Mouse (Mus musculus) stomach, embryonic 15.5 days (tissue): ENCODE results near the gene Hic1. TPM values are rescaled to one million over a fixed set of nuclear protein-coding genes. Genes with fewer than 3 reads are reported as not detected.
A peak's percentile ranks its signal among the peaks of the same experiment; 100 is the strongest.

Source experiments
- ATAC-seq: fragments of 200-750 bp; cut with Nextera tagmentation; 2 replicates; pipeline ENCODE4 v1.8.0; 2017; ENCODE audit warnings: low read depth, moderate number of reproducible peaks, moderate TSS enrichment; ENCODE audit not compliant: insufficient read depth, low FRiP score
- H3K27ac ChIP-seq: fragments of 300-500 bp; sonication (generic); 2 replicates; pipeline ENCODE4 v1.5.1; 2015; ENCODE audit warnings: mild to moderate bottlenecking, inconsistent platforms
- H3K27me3 ChIP-seq: fragments of 300-500 bp; sonication (generic); replicated peaks from 2 replicates; pipeline ENCODE4 v1.6.1; 2015; ENCODE audit warnings: inconsistent platforms
- H3K36me3 ChIP-seq: fragments of 300-500 bp; sonication (generic); 2 replicates; pipeline ENCODE4 v1.6.1; 2015; ENCODE audit warnings: inconsistent platforms
- H3K4me1 ChIP-seq: fragments of 300-500 bp; sonication (generic); 2 replicates; pipeline ENCODE4 v1.6.1; 2015; ENCODE audit warnings: inconsistent platforms
- H3K4me2 ChIP-seq: fragments of 300-500 bp; sonication (generic); 2 replicates; pipeline ENCODE4 v1.6.1; 2015; ENCODE audit warnings: mild to moderate bottlenecking, inconsistent platforms
- H3K4me3 ChIP-seq: fragments of 300-500 bp; sonication (generic); replicated peaks from 2 replicates; pipeline ENCODE4 v1.5.1; 2015; ENCODE audit warnings: inconsistent platforms
- H3K9ac ChIP-seq: fragments of 300-500 bp; sonication (generic); 2 replicates; pipeline ENCODE4 v1.6.1; 2015; ENCODE audit warnings: inconsistent platforms
- H3K9me3 ChIP-seq: fragments of 300-500 bp; sonication (generic); 2 replicates; pipeline ENCODE4 v1.6.1; 2016; ENCODE audit warnings: inconsistent platforms
- WGBS: fragments of 180-500 bp; shearing (Covaris S2); methylation state at CpG from one replicate; pipeline ENCODE4 v1.1.7; 2015; 5-methylcytosine and 5-hydroxymethylcytosine counted together
- polyA plus RNA-seq: library from polyadenylated mRNA; unstranded; fragments of >200 nt; fragmentation: Nextera tagmentation; extraction: Ambion mirVana; gene quantifications from 2 replicates; pipeline ENCODE4 v1.2.1, GENCODE M21; 2015

Gene Hic1
- polyA plus RNA-seq, 1 experiment from 2014 or later, result 25.3 TPM

DNA sequence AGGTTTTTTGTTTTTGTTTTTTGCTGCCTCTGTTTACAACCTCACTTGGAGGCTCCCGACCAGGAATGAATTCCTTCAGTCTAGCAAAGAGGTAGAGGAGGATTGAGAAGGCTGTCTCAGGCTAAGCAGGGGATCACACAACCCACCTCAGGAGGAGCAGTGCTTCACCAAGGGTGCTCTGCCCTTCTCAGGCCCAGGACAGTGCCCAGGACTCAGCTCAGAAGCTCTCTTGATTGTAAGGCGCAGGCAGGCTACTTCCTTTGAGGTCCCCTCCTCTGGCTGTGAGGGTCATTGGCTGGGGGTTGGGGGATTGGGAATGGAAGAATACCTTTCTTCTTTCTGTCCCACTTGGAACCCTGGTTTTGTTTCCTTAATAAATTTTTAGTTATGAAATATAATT is 5.3 kb downstream of the Hic1 start:
- peaks cover 20% of the 10 kb centered on the region; the same call in 1 of the 2 replicates for H3K36me3 ChIP-seq
- H3K9me3 ChIP-seq, result no peaks in the 10 kb centered on the region
- H3K27me3 ChIP-seq, result peaks cover 29% of the 10 kb centered on the region
- peak overlapping the region; percentile 7; the same call in 1 of the 2 replicates for H3K9ac ChIP-seq
- 67% methylated on average over 2 of the region's 2 CpGs for WGBS
- H3K27ac ChIP-seq, result peak overlapping the region; percentile 91
- peaks cover 72% of the 10 kb centered on the region for H3K4me1 ChIP-seq
- H3K4me2 ChIP-seq, result peak overlapping the region; percentile 85
- ATAC-seq, result no peak
- H3K4me3 ChIP-seq, result no peak overlapping the region; the same call in 1 of the 2 replicates

DNA sequence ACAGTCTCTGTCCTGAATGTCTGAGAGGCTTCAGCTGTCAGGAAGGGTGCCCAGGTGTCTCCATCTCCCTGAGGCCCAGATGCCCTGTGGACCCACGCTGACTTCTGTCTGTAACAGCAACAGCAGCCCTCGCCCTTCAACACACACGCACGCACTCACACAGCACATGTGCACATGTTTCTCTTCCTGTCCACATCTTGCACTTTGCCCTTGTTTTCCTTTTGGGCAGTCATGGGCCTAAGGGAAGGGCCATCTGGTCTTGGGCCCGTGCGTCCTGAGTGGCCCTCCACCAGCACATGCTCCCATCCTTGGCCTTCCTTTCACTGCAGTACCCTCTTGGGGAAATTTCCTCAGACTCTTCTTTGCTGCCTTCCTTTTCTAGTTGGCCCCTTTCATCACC is 5.9 kb downstream of the Hic1 start:
- H3K4me1 ChIP-seq, result peaks cover 74% of the 10 kb centered on the region
- ATAC-seq, result no peak
- peaks cover 20% of the 10 kb centered on the region; the same call in 1 of the 2 replicates for H3K36me3 ChIP-seq
- H3K4me2 ChIP-seq, result peak overlapping the region; percentile 85
- peaks cover 26% of the 10 kb centered on the region for H3K27me3 ChIP-seq
- H3K4me3 ChIP-seq, result no peak overlapping the region
- H3K9me3 ChIP-seq, result no peaks in the 10 kb centered on the region
- peak overlapping the region; percentile 91 for H3K27ac ChIP-seq
- 65% methylated on average over 6 of the region's 6 CpGs for WGBS
- H3K9ac ChIP-seq, result no peak overlapping the region

DNA sequence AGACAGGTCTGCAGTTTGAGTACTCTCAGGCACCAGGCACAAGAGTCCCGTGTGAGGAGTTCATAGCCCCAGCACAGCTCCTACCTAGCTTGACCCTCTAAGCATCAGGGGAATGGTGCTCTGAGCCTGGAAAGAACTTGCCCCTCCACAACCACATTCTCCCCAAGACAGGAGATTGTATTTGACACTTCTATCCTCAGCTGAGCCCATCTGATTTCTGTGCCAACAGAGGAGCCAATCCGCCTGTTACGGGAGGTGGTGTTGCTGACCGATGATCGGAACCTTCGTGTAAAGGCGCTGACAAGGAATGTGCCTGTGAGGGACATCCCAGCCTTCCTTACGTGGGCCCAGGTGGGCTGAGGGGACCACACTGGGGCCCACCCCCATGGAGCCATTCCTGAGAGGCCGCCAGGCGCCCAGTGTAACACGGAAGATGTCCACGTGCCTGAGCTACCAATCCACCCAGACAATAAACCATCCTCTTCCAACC is 6.7 kb downstream of the Hic1 start:
- peaks cover 19% of the 10 kb centered on the region for H3K27me3 ChIP-seq
- H3K36me3 ChIP-seq, result peaks cover 20% of the 10 kb centered on the region; the same call in 1 of the 2 replicates
- peak overlapping the region; percentile 85; the same call in 1 of the 2 replicates for H3K4me2 ChIP-seq
- peak overlapping the region; percentile 91 for H3K27ac ChIP-seq
- 77% methylated on average over 12 of the region's 12 CpGs for WGBS
- H3K9ac ChIP-seq, result no peak overlapping the region
- H3K4me3 ChIP-seq, result no peak overlapping the region
- H3K9me3 ChIP-seq, result no peaks in the 10 kb centered on the region
- no peak for ATAC-seq
- H3K4me1 ChIP-seq, result peaks cover 75% of the 10 kb centered on the region

DNA sequence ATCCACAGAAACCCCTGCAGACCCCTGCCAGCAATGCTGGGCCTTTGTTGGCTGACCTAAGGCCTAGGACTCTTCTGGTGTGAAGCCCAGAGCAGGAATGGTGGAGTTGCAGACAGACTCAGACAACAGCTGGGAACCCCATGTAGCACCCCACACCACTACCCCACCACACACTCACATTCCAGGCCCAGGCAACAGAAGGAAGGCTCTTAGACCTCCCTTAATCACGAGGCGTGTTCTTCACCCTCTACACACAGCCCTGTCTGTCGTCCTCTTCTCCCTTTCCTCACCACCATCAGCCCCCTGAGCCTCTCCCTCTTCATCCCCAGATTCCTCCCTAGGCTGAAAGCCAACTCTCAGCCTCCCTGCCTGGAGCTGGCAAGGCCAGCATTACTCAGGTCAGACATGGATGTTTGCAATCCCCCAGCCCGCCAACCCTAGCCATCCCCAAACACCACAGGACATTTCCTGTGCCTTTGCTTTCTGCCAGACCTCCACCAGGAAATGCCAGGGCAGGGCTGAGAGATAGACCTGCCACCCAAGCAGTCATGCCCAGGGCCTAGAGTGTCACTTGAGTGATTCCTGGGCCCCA is 7.8 kb downstream of the Hic1 start:
- Histone ChIP-seq H3K9ac (no peak overlapping the region), H3K27ac (peak overlapping the region; percentile 91), H3K4me2 (no peak overlapping the region), H3K9me3 (no peaks in the 10 kb centered on the region), H3K4me1 (peaks cover 78% of the 10 kb centered on the region), H3K36me3 (peaks cover 20% of the 10 kb centered on the region; the same call in 1 of the 2 replicates), H3K4me3 (no peak overlapping the region), H3K27me3 (peaks cover 11% of the 10 kb centered on the region; the same call in 1 of the 2 replicates)
- peak; percentile 33; the same call in 1 of the 2 replicates for ATAC-seq
- 34% methylated on average over 4 of the region's 4 CpGs for WGBS

DNA sequence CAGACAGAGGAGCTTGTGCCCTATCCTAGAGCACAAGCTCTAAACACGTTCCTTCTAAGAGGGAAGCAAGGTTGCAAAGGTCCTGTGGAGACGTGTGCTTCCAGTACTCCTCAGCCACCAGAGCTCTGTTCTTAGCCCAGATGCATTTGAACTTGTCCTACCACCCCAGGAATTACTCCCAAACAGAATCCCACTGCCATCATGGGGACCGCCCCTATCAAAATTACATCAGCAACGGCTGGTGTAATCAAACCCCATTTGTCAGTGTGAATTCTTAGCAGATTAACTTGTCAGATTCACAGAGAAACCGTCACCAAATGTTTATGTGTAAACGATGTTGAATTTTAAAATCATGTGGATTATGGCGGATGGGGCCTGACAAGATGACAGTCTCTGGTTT is 8.4 kb downstream of the Hic1 start:
- Histone ChIP-seq H3K27ac (peak overlapping the region; percentile 78), H3K4me2 (no peak overlapping the region), H3K9me3 (no peaks in the 10 kb centered on the region), H3K4me3 (no peak overlapping the region), H3K36me3 (peaks cover 20% of the 10 kb centered on the region; the same call in 1 of the 2 replicates), H3K9ac (no peak overlapping the region), H3K27me3 (peaks cover 5% of the 10 kb centered on the region; the same call in 1 of the 2 replicates), H3K4me1 (peaks cover 78% of the 10 kb centered on the region)
- ATAC-seq, result no peak
- WGBS, result 49% methylated on average over 7 of the region's 7 CpGs

DNA sequence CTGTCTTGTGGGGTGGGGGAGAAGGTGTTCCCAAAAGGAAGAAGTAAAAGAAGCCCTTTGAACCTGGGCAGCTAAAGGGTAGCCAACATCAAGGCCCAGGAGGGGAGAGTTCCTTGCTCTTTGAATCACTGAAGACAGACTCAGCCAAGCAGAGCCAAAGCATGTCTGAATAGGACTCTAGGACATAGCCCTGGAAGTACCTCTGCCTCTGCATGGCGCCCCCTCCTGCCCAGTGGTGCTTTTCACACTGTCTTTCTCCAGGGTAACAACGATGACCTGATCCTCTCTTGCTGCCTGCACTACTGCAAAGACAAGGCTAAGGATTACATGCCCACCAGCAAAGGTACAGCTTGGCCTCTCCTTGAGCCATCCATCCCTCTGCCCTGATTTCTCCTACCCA is 9.8 kb downstream of the Hic1 start:
- ATAC-seq, result no peak
- H3K4me1 ChIP-seq, result peaks cover 74% of the 10 kb centered on the region
- H3K4me2 ChIP-seq, result no peak overlapping the region
- H3K9ac ChIP-seq, result no peak overlapping the region
- 64% methylated on average over 2 of the region's 2 CpGs for WGBS
- 0 out of 2 replicates have a peak overlapping the region, but pooled peaks have one; percentile 78 for H3K27ac ChIP-seq
- peaks cover 20% of the 10 kb centered on the region; the same call in 1 of the 2 replicates for H3K36me3 ChIP-seq
- H3K27me3 ChIP-seq, result no peaks in the 10 kb centered on the region
- no peaks in the 10 kb centered on the region for H3K9me3 ChIP-seq
- H3K4me3 ChIP-seq, result no peak overlapping the region

DNA sequence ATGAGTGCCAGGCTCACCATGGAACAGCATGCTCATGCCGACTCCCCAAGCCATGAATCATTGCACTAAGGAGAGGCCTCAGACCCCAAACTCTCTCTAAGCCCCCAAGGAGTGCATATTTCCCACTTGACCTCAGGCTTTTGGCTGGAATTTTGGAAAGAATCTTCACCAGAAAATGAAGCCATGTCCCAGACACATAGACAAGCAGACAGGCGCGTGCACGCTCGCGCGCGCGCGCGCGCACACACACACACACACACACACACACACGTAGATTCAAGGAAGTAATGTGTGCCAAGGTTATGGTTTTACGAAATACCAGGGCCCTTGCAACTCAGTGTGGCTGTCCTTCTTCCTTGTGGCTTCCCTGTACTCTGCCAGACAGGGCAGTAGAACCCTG is 10.9 kb downstream of the Hic1 start:
- H3K4me1 ChIP-seq, result peaks cover 73% of the 10 kb centered on the region
- no peaks in the 10 kb centered on the region for H3K9me3 ChIP-seq
- H3K4me2 ChIP-seq, result no peak overlapping the region
- H3K36me3 ChIP-seq, result peaks cover 18% of the 10 kb centered on the region; the same call in 1 of the 2 replicates
- peak overlapping the region; percentile 75 for H3K27ac ChIP-seq
- no peak for ATAC-seq
- WGBS, result 80% methylated on average over 14 of the region's 14 CpGs
- H3K4me3 ChIP-seq, result no peak overlapping the region
- H3K9ac ChIP-seq, result no peak overlapping the region
- H3K27me3 ChIP-seq, result no peaks in the 10 kb centered on the region

DNA sequence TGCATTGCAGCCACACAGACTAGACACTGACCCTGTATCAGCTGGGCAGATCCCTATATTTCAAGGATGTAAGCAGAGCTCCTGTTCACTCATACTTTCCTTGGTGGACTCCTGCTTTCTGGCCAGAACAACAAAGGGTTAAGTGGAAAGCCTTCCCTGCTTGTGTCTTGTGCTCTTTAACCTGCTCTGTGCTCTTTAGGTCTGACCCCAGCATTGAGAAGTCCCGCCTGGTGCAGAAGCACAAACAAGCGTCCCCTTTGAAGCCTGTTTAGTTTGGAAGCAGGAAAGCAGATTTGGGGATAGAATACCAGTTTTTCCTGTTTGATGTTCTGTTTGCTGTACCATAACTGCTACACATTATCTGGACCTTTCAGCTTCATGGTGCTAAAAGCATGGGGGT is 11.4 kb downstream of the Hic1 start:
- ATAC-seq, result peak; percentile 28; the same call in 1 of the 2 replicates
- H3K36me3 ChIP-seq, result peaks cover 13% of the 10 kb centered on the region; the same call in 1 of the 2 replicates
- no peak overlapping the region for H3K4me2 ChIP-seq
- no peak overlapping the region for H3K9ac ChIP-seq
- no peak overlapping the region for H3K4me3 ChIP-seq
- no peaks in the 10 kb centered on the region for H3K27me3 ChIP-seq
- H3K9me3 ChIP-seq, result no peaks in the 10 kb centered on the region
- 32% methylated on average over 2 of the region's 2 CpGs for WGBS
- peak overlapping the region; percentile 75 for H3K27ac ChIP-seq
- H3K4me1 ChIP-seq, result peaks cover 71% of the 10 kb centered on the region

DNA sequence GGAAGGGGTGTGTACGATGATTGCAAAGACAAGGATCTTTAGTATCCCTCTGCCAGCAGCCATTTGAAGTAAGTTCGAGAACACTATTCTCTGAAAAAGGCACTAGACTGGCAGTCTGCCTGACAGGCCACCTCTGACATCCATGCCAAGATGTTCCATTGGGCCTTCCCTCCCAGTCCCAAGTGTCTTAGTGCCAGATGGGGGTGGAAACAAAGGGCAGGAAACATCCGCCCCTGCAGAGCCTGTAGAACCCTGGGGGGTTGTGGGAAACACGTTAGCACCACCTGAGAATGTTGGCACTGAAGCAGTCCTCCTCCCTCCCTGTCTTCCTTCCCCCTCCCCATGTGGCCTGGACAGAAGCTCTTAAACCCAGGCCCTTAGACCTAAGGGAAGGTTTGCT is 12.3 kb downstream of the Hic1 start:
- no peak overlapping the region for H3K9ac ChIP-seq
- H3K4me1 ChIP-seq, result peaks cover 67% of the 10 kb centered on the region
- H3K9me3 ChIP-seq, result no peaks in the 10 kb centered on the region
- peak overlapping the region; percentile 75 for H3K27ac ChIP-seq
- H3K27me3 ChIP-seq, result no peaks in the 10 kb centered on the region
- H3K4me2 ChIP-seq, result no peak overlapping the region
- 45% methylated on average over 4 of the region's 4 CpGs for WGBS
- H3K36me3 ChIP-seq, result 0 out of 2 replicates have a peak, but pooled peaks cover 6% of the 10 kb centered on the region
- ATAC-seq, result no peak
- H3K4me3 ChIP-seq, result no peak overlapping the region

DNA sequence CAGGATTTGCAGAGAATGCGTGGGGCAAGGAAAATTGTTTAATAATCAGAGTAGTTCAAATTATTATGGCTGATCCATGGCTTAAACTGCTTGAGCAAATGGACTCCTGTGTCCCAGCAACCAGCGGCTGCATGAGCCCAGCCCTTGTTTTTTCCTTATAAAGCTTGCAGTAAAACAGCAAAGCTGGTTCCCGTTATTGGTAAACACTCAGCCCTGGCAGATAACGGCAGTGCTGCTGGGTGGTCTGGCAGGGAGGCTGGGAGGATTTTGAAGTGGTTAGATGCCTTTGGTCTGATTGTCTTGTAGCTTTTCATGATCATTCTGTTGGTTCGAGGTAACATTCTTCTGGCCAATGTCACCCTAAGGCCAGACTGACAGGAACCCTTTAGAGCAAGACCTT is 12.9 kb downstream of the Hic1 start:
- Histone ChIP-seq H3K4me2 (no peak overlapping the region), H3K27me3 (no peaks in the 10 kb centered on the region), H3K27ac (peak overlapping the region; percentile 75), H3K4me1 (peaks cover 62% of the 10 kb centered on the region), H3K9me3 (no peaks in the 10 kb centered on the region), H3K36me3 (0 out of 2 replicates have a peak, but pooled peaks cover 6% of the 10 kb centered on the region), H3K9ac (no peak overlapping the region), H3K4me3 (no peak overlapping the region)
- 36% methylated on average over 5 of the region's 5 CpGs for WGBS
- ATAC-seq, result no peak

DNA sequence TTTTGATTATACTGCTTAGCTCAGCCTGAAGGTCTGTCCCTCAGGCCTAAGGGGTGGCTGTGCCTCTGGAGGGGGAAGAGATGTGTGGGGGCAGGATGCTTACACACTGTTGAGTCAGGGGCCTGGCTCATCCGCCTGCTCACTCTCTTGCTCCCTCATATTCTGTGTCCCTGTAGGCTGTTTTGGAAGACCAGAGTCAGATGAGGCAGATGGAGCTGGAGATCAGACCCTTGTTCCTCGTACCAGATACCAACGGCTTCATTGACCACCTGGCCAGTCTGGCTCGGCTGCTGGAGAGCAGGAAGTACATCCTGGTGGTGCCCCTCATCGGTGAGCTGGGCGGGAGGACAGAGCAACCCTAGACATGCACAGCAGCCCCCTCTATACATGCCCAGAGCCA is 13.3 kb downstream of the Hic1 start:
- H3K9me3 ChIP-seq, result no peaks in the 10 kb centered on the region
- ATAC-seq, result no peak
- no peak overlapping the region for H3K9ac ChIP-seq
- no peak overlapping the region for H3K4me2 ChIP-seq
- H3K36me3 ChIP-seq, result 0 out of 2 replicates have a peak, but pooled peaks cover 6% of the 10 kb centered on the region
- no peak overlapping the region for H3K4me3 ChIP-seq
- H3K27ac ChIP-seq, result peak overlapping the region; percentile 75
- H3K4me1 ChIP-seq, result peaks cover 58% of the 10 kb centered on the region
- H3K27me3 ChIP-seq, result no peaks in the 10 kb centered on the region
- 49% methylated on average over 6 of the region's 6 CpGs for WGBS

DNA sequence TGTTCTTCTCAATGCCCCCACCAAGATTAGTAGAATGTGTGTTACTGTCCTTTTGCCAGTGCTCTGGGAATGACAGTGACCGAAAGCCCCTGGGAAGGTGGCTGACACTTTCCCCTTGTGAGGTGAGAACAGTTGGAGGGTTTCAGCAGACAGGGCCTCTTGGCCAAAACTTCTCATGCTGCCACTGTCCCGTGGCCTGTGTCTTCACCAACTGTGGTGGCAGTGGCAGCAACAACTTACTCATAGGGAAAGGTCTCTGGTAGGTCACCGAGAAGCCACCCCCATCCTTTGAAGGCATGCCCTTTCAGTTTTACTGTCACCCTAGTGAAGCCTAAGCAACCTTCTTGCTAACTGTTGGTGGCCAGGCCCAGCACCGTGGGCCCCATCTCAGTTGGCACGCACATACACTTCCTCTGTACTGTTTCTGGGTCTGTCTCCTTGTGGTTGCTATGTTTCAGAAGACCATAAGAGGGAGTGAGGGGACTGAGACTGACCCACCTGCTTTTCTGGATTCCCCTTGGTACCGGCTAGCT is 15.2 kb downstream of the Hic1 start:
- ATAC-seq, result no peak
- Histone ChIP-seq H3K4me3 (no peak overlapping the region), H3K27ac (peak overlapping the region; percentile 24; the same call in 1 of the 2 replicates), H3K27me3 (no peaks in the 10 kb centered on the region), H3K9ac (no peak overlapping the region), H3K4me2 (no peak overlapping the region), H3K9me3 (no peaks in the 10 kb centered on the region), H3K36me3 (peaks cover 4% of the 10 kb centered on the region; the same call in 1 of the 2 replicates), H3K4me1 (peaks cover 45% of the 10 kb centered on the region)
- WGBS, result 64% methylated on average over 6 of the region's 6 CpGs
